Comparison of ENCODE assay signal across 14 mouse cellular contexts in genomic region chr12:17711731-17712388, GRCm38 (mm10). TPM values are rescaled to one million over a fixed set of nuclear protein-coding genes. Genes with fewer than 3 reads are reported as not detected.
DNase-seq lines count a peak whose midpoint lies in the region; ATAC-seq and TF ChIP-seq lines count a peak whose summit lies in the region.
"Had no signal": no experiment of that assay in that cellular context is flagged by ENCODE, and none has a peak within 500 bp of the region (broad histone marks: within the 10 kb centered on the region; RNA-seq: fewer than 3 reads in every experiment).

No protein-coding gene starts in this region.

- no peak overlapping the region for H3K4me3 ChIP-seq in kidney, embryonic 16.5 days (ENCODE audit: low read length)
- H3K4me3 ChIP-seq in ES-Bruce4 (ENCODE audit: low read depth, low read length) (no peak overlapping the region), macrophage (ENCODE audit: inconsistent target) (no peak overlapping the region)
- H3K4me3 ChIP-seq: embryonic facial prominence, embryonic 13.5 days; hindbrain, embryonic 15.5 days had no signal

- no peak overlapping the region for H3K4me2 ChIP-seq in kidney, embryonic 16.5 days (replicated peaks; ENCODE audit: low read depth, low read length)
- H3K4me2 ChIP-seq: embryonic facial prominence, embryonic 13.5 days; hindbrain, embryonic 15.5 days had no signal

- no peak for TF ChIP-seq CTCF in ES-Bruce4 (IDR thresholded peaks at IDR 0.05; ENCODE audit: low read depth, low read length)

- TF ChIP-seq POLR2A in ES-Bruce4 (IDR thresholded peaks at IDR 0.05; ENCODE audit: insufficient read depth, low read length): no peak

- H3K27ac ChIP-seq in kidney, embryonic 16.5 days (ENCODE audit: low read length): no peak overlapping the region
- H3K27ac ChIP-seq in ES-Bruce4 (ENCODE audit: insufficient read depth, low read length): no peak overlapping the region
- peak overlapping the region; percentile 90 for H3K27ac ChIP-seq in macrophage
- H3K27ac ChIP-seq: embryonic facial prominence, embryonic 13.5 days; hindbrain, embryonic 15.5 days had no signal

- H3K4me1 ChIP-seq in kidney, embryonic 16.5 days (ENCODE audit: insufficient read depth, low read length): peaks cover 44% of the 10 kb centered on the region
- peaks cover 4% of the 10 kb centered on the region for H3K4me1 ChIP-seq in ES-Bruce4 (ENCODE audit: control insufficient read depth, insufficient read depth, low read length)

- WGBS in kidney, embryonic 16.5 days: 70% methylated on average over 6 of the region's 6 CpGs
- WGBS in macrophage (ENCODE audit: missing documents): 49% methylated on average over 6 of the region's 6 CpGs

- TF ChIP-seq EP300 in ES-Bruce4 (IDR thresholded peaks at IDR 0.05; ENCODE audit: insufficient read depth, low read depth, low read length): 0 out of 2 replicates have a peak, but pooled peaks have one; percentile 41

- no peaks in the 10 kb centered on the region for H3K36me3 ChIP-seq in kidney, embryonic 16.5 days (ENCODE audit: insufficient read depth, low read length)
- no peaks in the 10 kb centered on the region for H3K36me3 ChIP-seq in ES-Bruce4 (ENCODE audit: control insufficient read depth, insufficient read depth, low read length, poor library complexity, severe bottlenecking)
- no peaks in the 10 kb centered on the region for H3K36me3 ChIP-seq in macrophage (ENCODE audit: inconsistent target)
- H3K36me3 ChIP-seq: embryonic facial prominence, embryonic 13.5 days; hindbrain, embryonic 15.5 days had no signal

- peak; percentile 77 for DNase-seq in kidney, adult 11 months
- DNase-seq in kidney, adult 9 months: peak; percentile 80
- DNase-seq in gastrocnemius, adult 18-20 months (ENCODE audit: low spot score): no peak
- no peak for DNase-seq in thymus, postnatal 36 days
- DNase-seq: gastrocnemius, postnatal 14 days; right cerebral cortex, postnatal 14 days; thymus, adult 18-20 months had no signal

- no peak overlapping the region for H3K9ac ChIP-seq in kidney, embryonic 16.5 days (replicated peaks; ENCODE audit: low read length)
- H3K9ac ChIP-seq in ES-Bruce4 (ENCODE audit: low read depth, poor library complexity, severe bottlenecking): no peak overlapping the region
- H3K9ac ChIP-seq: embryonic facial prominence, embryonic 13.5 days; hindbrain, embryonic 15.5 days had no signal

- ATAC-seq in kidney, embryonic 16.5 days (ENCODE audit: low FRiP score, low TSS enrichment): no peak
- ATAC-seq: CD4-positive, CD25-positive, alpha-beta regulatory T cell, adult 4 months; forebrain, embryonic 14.5 days had no signal

- H3K27me3 ChIP-seq in kidney, embryonic 16.5 days (ENCODE audit: insufficient read depth, low read length): no peaks in the 10 kb centered on the region
- H3K27me3 ChIP-seq in ES-Bruce4 (ENCODE audit: control insufficient read depth, insufficient read depth, low read length, poor library complexity, severe bottlenecking): no peaks in the 10 kb centered on the region
- H3K27me3 ChIP-seq: embryonic facial prominence, embryonic 13.5 days; hindbrain, embryonic 15.5 days had no signal

- H3K79me2 ChIP-seq in macrophage (ENCODE audit: inconsistent target): peaks cover 98% of the 10 kb centered on the region

- H3K9me3 ChIP-seq in kidney, embryonic 16.5 days (ENCODE audit: low read length): no peaks in the 10 kb centered on the region
- no peaks in the 10 kb centered on the region for H3K9me3 ChIP-seq in ES-Bruce4 (replicated peaks; ENCODE audit: control insufficient read depth, insufficient read depth, low read length, poor library complexity, severe bottlenecking)
- H3K9me3 ChIP-seq: embryonic facial prominence, embryonic 13.5 days; hindbrain, embryonic 15.5 days had no signal

RNA-seq across cellular contexts. Expression of gene Hpcal1, which starts 21.2 kb away (rescaled TPM):
- polyA plus RNA-seq in kidney, embryonic 16.5 days (2015; fragmentation: Nextera tagmentation; extraction: Ambion mirVana): 59.3 and 62.0 TPM in 2 replicates
- polyA plus RNA-seq in ES-Bruce4 (2011; ENCODE audit: insufficient read depth, insufficient read length, low read depth, missing spikeins) (65.1 and 65.5 TPM in 2 replicates), macrophage (2018) (131 to 142 TPM (median 142 TPM) in 3 replicates)
- total RNA-seq in macrophage (2018; cell fraction: chromatin; rRNA removed): 10 to 100 TPM in 25 of 26 experiments, 1 to 10 TPM in 1; 7.3 to 55.5 (median 28.3) TPM
- 100 to 1,000 TPM; 125 to 174 (median 149) TPM for total RNA-seq in macrophage (2018; cell fraction: cytosol; rRNA removed)
- total RNA-seq in macrophage (2018; cell fraction: nucleus; rRNA removed): 100 to 1,000 TPM in 4 of 26 experiments, 10 to 100 TPM in 22; 40.3 to 121 (median 76.1) TPM
- total RNA-seq in gastrocnemius, adult 18-20 months (2021): 1 to 10 TPM; 6.0 to 6.4 TPM

Comparison
In these comparisons a context has a peak if more than half of its experiments do, and no peak if none do; other contexts are left out.
1. DNase-seq: peak in kidney, adult 11 months (single experiment) and kidney, adult 9 months (single experiment); none in gastrocnemius, adult 18-20 months (single experiment) and thymus, postnatal 36 days (0 of 2).